Mouse (Mus musculus) natural killer cell, adult 2 months (primary cell): ENCODE measurements around the gene Hspb2.
A peak's percentile ranks its signal among the peaks of the same experiment; 100 is the strongest.

Experiments used
- DNase-seq, 2 experiments: peaks; one replicate each; pipeline ENCODE4 v3.0.0; 2022; ENCODE audit warnings: low spot score in 2 of 2

The Hspb2 gene

DNA sequence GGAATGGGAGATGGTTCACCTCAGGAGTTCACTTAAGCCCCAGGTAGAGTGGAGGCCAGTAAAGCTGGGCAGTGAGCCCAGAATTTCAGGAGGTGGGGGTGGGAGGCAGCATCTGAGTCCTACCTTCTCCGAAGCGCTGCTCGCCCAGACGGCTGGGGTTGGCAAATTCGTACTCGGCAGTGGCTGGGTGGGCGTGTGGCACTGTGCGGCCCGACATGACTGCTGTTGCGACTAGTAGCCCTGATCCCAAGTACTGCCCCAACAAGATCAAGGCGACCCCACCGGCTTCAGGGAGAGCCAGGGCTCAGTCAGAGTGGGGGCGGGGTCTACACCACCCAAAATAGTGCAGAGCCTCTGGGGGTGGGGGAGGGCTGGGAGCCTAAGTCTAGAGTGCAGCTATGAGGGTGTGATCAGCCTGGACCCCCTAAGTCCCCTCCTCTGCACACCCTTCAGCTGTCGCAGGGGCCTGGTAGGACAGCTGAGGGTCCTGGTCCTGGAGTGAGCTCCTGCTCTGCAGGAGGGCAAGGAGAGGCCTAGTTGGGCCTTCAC, at the start of gene Hspb2:
Hspb2 (minus strand) TSS at position 301 of the 549 bp plus-strand sequence.
- no peak for DNase-seq

DNA sequence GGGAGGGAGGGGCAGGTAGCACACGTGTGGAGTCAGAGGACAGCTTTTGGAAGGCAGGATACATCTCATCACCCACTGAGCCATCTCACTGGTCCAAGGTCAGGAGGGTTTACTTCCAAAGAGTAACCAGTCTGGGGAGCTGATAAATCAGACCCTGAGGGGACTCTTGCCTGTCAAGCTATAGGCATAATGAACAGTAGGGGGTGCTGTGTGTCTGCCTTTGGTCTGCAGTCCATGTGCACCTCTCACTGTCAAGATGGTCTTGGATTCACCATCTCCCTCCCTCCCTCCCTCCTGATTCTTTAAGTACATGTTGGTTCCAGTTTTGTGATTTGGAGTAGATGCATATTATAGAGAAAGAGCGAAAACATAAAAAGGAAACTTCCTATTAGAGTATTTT, 48.8 kb upstream of the Hspb2 start:
- DNase-seq = peak; percentile 12 to 53

DNA sequence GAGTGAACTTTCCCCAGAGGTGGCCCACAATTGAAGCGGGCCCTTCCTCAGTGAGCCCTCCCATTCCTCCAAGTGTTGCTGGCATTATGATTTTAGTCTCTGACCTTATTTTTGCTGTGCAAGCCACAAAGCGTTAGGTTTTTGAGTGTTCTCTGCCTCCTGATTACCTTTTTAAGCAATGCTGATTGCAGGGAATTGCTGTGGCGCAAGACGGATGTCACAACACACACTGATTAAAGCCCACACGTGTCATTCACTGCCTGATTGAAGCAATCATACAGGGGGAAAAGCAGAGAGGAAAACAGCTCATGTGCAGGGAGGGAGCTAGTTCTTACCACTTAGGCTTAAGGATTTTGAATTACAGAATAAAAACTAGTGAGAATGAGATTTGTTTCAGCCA, 46.2 kb upstream of the Hspb2 start:
- DNase-seq = no peak

DNA sequence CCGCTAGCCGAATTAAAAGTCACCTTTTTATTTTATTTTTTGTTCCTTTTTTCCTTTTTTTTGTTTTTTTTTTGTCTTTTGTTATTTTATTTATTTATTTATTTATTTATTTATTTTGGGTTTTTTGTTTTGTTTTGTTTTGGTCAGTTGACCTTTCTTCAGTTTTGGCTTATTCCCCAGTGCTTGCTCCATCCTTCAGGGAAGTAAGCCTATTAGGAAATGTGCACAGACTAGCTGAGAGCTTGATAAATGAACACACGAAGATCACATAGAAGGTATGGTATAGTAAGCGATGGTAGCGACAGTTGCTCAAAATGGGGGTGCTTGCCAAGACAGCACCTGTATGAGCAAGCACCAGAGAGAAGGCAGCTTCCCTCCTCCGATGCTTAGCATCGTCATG, 45.5 kb upstream of the Hspb2 start:
- DNase-seq = no peak

DNA sequence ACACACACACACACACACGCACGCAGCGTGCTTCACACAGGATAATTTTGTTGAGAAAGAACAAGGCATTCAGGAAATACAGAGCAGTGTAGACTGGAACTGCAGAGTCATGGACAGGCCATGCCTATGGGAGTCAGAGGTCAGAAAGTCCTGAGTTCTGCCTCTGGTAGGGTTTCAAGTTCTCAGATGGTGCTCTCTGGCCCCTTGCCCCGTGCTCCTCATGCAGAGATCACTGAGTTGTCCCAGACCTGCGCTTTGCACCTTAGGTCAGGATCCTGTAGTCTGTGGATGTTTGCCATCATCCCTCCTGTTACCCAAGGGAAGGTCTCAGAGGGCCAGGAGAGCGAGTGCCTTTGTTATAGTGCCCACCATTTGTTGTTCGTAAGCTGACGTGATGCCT, 44.6 kb upstream of the Hspb2 start:
- DNase-seq = no peak

DNA sequence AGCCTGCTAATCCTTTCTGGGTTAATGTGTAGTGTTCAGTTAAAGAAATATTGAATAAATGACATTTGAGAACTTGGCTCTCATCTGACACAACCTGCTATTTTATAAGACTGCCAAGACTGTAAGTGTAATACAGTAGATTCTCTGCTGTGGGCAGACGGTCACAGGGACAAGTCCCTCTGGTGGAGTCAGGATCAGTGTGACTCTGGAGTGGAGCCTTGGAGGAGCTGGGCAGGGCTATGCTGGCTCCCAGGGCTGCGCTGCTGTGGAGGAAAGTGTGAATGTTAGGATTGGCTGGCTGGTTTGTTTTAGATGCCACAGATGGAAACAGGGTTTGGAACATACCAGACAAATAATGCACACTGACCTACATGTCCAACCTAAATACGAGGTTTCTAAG, 43.1 kb upstream of the Hspb2 start:
- no peak for DNase-seq

DNA sequence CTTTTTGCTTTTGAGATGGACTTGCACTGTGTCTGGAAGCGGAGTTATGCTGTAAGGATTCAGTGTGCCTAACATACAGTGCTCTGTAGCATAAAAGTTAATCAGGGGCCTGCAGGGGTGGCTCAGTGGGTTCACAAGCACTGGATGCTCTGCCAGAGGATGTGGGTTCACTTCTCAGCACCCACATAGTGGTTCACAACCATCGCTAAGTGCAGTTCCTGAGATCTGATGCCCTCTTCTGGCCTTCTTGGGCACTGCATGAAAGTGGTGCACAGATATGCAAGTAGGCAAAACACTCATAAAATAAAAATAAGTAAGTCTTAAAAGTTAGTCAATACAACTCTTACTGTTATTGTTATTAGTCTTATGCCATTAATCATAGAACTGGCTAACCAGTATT, 30.0 kb upstream of the Hspb2 start:
- DNase-seq = peak; percentile 26 to 50

DNA sequence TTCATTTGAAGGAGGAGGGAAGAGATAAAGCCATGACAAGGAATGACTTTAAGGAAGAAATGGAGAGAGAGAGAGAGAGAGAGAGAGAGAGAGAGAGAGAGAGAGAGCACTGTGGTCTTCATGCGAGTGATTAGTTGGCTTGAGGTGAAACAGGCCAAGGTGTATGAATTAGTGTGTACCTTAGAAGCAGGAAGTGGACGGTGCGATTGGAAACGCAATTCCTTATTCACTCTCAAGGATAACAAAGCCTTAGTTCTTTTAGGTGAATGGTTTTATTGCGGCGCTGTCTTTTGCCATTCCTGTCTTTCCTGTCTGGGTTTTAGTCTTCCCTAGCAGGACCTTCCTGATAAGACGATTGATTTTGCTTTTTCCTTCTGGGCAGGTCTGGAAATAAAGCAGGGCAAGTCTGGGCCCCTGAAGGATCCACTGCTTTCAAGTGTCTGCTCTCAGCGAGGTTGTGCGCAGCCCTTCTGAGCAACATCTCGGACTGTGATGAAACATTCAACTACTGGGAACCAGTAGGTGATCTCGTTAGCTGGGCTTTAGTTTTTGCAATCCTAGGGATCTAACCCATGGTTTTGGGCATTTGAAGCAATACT, 24.1 kb upstream of the Hspb2 start:
- no peak for DNase-seq

DNA sequence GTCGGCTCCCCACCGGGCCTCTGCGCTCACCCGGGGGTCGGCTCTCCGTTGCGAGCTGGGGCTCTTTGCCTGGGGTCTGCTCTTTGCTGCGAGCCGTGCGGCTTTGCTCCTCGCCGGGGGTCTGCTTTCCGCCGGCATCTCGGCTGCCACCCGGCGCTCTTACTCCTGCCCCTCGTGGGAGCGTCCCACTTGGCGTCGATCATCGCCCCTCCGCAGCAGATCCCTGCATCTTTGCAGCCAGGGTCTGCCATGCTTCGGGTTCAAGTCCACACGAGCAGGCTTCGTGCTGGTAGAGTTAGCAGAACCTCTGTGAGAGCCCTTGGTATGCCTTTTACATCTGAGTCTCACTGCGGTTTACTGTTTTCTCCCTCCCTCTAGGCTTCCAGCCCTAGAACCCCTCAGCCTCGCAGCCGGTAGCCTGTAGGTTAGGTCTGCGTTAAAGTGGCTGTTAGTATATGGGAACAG, 23.5 kb upstream of the Hspb2 start:
- no peak for DNase-seq

DNA sequence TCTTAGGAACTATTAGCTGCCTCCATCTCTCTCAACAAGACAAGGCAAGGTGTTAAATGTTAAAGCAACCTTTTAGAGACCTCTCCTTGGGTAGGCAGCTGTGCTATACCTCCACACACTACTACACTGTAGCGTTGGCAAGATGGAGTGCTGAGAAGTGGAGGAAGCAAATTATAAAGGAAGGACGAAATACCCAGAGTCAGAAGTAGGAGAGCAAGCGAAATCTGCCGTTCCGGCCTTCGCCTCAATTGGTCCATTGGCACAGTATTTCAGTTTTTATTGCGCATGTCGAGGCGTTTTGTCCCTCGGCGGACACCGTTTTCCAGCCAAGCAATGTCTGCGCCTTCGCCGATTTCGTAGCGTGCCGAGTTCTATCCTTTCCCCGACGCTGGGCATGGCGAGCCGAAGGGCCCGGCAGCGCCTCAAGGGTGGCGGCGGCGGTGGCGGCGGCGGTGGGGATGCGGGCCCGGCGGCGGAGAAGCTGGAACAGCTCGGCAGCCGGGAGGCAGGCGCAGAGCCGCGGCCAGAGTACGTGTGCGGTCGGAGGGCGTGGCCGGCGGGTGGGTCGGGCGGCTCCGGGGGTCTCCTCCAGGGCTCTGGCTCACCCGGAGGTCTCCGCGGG, 22.9 kb upstream of the Hspb2 start, which contains the start of the genes Alg9 and 1110032A03Rik:
Alg9 (plus strand) TSS at position 29 of the 622 bp plus-strand sequence.
1110032A03Rik (minus strand) TSS at position 530 of the 622 bp plus-strand sequence.
- DNase-seq = peak; percentile 73 to 78

DNA sequence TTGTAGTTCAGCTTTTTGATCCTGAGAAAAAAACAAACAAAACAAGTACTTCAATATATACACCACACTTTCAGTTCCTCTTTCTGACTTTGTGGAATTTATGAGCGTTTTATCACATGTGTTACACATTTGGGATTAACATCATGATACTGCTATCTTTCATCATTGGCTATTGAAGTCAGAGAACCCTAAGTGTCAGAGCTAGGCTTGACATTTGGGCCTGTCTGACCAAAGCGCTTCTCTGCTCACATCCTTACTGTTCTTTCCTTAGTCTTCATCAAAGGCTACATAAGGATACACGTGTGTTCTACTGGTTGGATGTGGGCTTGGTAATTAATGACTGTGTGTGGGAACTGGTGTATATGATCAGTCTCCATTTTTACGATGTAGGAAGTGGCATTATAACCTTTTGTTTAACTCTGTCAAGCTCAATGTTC, 21.9 kb upstream of the Hspb2 start:
- DNase-seq = peak in 1 of 2 experiments; percentile 18

DNA sequence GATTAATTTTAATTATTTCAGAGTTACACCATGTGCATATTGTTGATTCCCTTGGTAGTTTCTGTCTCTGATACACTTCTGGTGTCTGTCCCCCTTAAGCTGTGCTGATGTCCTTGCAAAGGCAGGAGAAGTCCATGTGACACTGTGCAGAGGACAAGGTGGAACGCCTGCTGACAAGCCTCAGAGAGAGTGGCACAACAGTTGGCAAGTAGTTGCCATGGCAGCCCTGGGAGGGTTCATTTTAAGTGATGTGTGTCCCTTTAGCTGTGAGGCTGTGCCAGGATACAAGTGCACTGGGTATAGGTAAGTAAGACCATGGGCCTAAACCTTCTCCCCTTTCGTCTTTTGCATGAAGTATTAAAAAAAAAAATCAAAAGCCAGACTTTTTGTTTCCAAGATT, 17.9 kb upstream of the Hspb2 start:
- no peak for DNase-seq

DNA sequence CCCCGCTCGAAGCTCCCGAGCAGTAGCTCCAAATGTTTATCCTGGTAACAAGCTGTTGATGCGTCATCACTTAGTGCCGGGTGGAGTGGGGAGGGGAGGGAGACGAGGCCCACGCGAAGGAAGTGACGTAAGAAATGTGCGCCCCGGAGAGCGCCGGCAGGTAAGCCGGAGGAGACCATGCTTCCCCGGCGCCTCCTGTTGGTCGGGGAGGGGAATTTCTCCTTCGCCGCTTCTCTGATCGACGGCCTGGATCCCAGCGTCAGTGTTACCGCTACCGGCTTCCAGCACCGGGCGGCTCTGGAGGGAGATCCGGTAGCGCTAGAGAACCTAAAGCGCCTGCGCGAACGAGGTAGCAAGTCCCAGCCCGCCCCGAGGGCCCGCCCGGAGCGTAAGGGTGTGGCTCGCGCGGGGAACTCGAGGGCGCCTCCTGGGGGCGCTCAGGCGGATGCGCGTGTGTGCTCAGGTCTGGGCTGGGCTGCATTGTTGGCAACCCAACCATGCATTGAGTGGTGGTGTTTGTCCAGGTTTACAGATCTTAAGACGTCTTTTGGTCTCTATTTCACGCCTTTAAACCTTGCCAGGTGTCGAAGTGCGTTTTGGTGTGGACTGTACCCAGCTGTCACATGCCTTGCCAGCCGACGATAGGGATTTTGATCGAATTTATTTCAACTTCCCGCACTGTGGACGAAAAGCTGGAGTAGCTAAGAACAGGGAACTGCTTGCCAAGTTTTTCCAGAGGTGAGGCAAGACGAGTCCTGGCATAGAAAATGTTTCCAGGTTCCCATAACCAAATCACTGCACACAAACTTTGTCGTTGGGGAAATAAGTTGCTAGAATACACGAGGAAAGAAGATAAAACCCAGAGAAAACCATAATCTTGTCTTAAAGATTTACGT, 16.2 kb upstream of the Hspb2 start, which contains the start of gene Fdxacb1:
Fdxacb1 (plus strand) TSS at position 130 of the 896 bp plus-strand sequence.
- peak; percentile 96 to 97 for DNase-seq

DNA sequence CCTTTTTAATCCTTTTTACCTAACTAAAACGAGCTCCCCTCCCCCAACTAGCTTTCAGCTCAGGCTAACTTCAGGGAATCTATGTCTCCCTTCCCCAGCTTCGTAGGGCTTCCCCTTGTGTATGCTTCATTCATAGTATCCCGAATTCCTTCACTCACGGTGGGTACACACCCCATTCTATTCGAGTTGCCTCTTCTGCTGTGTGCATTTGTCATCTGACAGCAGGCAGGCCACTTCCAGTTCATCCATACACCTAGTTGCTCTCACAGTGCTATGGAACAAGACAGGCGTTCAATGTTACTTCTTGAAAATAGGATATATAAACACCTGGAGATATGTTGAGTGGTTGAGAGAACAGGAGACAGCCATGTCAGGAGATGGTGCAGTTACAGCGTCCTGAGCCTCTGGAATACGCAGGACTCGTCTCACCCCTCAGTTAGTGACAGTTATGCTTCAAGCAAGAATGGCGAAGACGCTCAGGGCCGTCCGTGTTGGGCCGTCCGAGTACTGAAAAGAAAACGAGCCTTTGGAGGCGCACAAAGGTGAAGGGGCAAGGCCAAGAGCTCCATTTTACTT, 15.5 kb upstream of the Hspb2 start:
- no peak for DNase-seq

DNA sequence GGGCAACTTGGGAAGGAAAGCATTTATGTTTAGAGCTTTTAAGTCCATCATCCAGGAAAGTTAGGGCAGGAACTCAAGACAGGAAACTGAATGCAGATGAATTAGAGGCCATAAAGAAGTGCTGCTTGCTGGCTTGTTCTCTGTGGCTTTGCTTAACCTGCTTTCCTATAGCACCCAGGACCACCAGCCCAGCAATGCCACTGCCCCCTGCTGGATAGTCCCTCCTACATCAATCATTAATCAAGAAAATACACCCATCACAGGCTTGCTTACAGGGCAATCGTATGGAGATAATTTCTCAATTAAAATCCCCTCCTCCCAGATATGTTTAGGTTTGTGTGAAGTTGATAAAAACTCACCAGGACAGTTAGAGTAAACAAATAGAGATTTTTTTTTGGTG, 11.2 kb upstream of the Hspb2 start:
- DNase-seq = peak in 1 of 2 experiments; percentile 16

DNA sequence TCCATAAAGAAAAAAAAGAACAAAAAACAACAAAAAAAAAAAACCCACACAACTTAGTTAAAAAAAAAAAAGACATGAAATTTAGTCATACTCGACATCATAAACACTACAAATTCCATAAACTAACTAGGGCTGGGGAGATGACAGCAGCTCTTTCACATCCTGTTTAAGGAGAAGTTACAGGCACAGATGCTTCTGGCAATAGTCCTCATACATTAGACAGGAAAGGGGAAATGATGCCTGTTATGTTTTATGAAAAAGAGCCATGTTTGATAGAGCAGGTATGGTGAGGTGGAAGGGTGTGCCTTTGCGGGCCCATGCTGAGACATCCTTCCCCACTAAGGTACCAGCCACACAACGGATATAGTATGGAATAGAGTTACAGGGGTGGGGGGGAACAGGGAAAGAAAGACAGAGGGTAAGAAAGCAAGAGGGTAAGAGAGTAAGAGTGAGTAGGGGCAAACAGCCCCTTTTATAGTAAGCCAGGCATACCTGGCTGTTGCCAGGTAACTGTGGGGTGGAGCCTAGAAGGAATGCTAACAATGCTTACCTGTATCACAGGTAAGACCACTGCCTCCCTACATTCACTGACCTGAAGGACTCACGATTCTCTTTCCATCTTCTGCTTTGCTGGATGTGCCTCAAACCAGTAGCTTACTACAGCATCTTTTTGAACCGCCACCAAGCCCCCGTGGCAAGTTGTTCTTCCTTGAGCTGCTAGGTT, 9.5 kb upstream of the Hspb2 start:
- DNase-seq = no peak

DNA sequence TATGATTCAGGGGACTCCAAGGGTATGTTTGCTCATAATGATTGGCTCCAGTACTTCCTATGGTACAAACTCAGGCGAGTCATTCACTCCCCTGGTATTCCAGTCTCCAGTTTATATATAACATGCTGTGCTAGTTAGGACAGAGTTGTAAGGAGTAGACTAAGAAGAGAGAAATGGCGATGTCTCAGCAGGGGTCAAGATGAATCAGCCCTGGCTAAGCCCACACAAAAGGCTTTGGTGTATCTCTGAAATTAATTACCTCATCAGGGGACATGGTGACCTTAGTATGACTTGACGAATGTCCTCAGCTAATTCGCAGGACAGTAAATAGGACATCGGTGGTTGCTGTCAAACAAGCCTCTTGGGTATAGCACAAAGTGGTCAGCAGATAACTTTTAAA, 4.6 kb upstream of the Hspb2 start:
- no peak for DNase-seq

DNA sequence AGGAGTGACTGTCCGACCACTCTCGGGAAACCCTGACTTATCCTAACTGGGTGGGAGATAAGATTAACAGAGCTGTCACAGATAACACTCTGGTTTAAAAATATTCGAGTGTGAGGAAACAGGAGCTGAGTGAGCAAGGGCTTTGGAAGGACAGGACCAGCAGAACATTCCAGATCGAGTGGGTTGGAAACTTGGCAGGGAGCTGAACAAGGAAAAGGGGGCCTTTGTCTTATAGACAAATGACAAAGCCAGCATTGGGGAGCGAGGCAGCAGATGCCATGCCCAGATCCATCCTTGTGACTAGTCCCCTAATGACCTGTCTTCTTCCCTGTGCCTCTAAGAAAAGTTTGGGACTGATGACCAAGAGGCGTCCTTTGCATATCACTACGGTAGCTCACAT, 1.8 kb upstream of the Hspb2 start:
- DNase-seq = no peak

DNA sequence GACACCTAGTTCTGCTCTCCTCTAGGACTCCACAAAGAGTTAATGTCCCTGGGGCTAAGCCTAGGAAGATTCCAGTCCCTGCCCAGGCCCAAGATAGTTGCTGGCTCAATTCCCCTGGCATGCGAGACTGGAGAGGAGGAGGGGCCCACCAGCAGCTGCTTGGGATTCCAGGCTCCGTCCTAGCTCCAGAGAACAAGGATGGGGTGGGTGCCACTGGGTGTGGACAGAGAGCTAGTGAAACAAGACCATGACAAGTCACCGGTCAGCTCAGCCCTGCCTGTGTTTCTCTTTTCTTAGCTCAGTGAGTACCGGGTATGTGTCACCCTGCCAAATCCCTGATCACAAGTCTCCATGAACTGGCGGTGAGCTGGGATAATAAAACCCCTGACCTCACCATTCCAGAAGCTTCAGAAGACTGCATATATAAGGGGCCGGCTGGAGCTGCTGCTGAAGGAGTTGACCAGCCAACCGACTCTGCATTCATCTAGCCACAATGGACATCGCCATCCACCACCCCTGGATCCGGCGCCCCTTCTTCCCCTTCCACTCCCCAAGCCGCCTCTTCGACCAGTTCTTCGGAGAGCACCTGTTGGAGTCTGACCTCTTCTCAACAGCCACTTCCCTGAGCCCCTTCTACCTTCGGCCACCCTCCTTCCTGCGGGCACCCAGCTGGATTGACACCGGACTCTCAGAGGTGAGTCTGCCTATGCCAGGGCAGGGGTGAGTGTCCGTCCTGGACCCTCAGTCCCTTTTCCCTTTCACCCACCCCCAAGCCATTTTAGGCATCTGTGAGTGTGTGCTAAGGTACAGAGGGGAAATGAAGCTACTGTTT, 846 bp upstream of the Hspb2 start:
- no peak for DNase-seq

DNA sequence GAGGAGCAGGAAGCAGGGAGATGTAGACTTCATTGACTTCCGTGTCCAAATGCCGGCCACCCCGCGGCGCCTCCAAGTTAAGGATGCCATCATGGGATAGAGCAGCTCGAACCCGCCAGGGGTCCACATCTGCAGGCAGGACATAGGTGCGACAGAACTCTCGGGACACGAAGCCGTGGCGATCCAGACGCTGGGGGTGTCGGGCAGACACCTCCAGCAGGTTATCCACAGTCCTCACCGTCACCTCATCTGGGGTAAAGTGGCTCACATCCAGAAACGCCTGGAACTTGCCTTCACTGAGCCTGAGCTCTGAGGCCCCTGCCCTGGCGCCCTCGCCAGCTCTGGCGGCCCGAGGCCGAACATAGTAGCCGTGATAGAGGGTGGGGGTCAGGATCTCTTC, 831 bp downstream of the Hspb2 start, which contains the start of gene Cryab:
Cryab (plus strand) TSS at position 3 of the 400 bp plus-strand sequence.
- DNase-seq = no peak
